Mouse (Mus musculus) liver, embryonic 12.5 days (tissue): Measurements from ENCODE around the gene Fcrl6. TPM values are rescaled to one million over a fixed set of nuclear protein-coding genes. Genes with fewer than 3 reads are reported as not detected.

Experiments used
- ATAC-seq: fragments of 200-750 bp; cut with Nextera tagmentation; 2 replicates; pipeline ENCODE4 v1.8.0; 2017; ENCODE audit warnings: moderate number of reproducible peaks, mild to moderate bottlenecking, moderate library complexity
- H3K27ac ChIP-seq: fragments of 300-500 bp; sonication (generic); 2 replicates; pipeline ENCODE4 v1.5.1; 2016; ENCODE audit warnings: mild to moderate bottlenecking
- H3K27me3 ChIP-seq: fragments of 300-500 bp; sonication (generic); replicated peaks from 2 replicates; pipeline ENCODE4 v1.6.1; 2016; ENCODE audit warnings: mild to moderate bottlenecking, moderate library complexity
- H3K36me3 ChIP-seq: fragments of 300-500 bp; sonication (generic); 2 replicates; pipeline ENCODE4 v1.6.1; 2016; ENCODE audit warnings: mild to moderate bottlenecking, moderate library complexity
- H3K4me1 ChIP-seq: fragments of 300-500 bp; sonication (generic); 2 replicates; pipeline ENCODE4 v1.6.1; 2016
- H3K4me2 ChIP-seq: fragments of 300-500 bp; sonication (generic); 2 replicates; pipeline ENCODE4 v1.6.1; 2016; ENCODE audit warnings: mild to moderate bottlenecking, moderate library complexity
- H3K4me3 ChIP-seq: fragments of 300-500 bp; sonication (generic); 2 replicates; pipeline ENCODE4 v1.5.1; 2016; ENCODE audit warnings: mild to moderate bottlenecking, moderate library complexity
- H3K9ac ChIP-seq: fragments of 300-500 bp; sonication (generic); 2 replicates; pipeline ENCODE4 v1.6.1; 2016; ENCODE audit warnings: mild to moderate bottlenecking, moderate library complexity
- H3K9me3 ChIP-seq: fragments of 300-500 bp; sonication (generic); replicated peaks from 2 replicates; pipeline ENCODE4 v1.6.1; 2016; ENCODE audit warnings: mild to moderate bottlenecking, moderate library complexity
- WGBS: fragments of 180-500 bp; shearing (Covaris S2); methylation state at CpG from one replicate; pipeline ENCODE4 v1.1.7; 2016; ENCODE audit not compliant: insufficient replicate concordance; 5-methylcytosine and 5-hydroxymethylcytosine counted together
- polyA plus RNA-seq: library from polyadenylated mRNA; unstranded; fragments of >200 nt; fragmentation: Nextera tagmentation; extraction: Ambion mirVana; gene quantifications from 2 replicates; pipeline ENCODE4 v1.2.1, GENCODE M21; 2016

Fcrl6 gene
- polyA plus RNA-seq, 1 experiment from 2014 or later, result not detected

GRCm38 (mm10) chr1:172611304-172611703, 9.0 kb upstream of the Fcrl6 start:
- Histone ChIP-seq H3K4me3 (no peak overlapping the region), H3K9ac (no peak overlapping the region), H3K9me3 (no peaks in the 10 kb centered on the region), H3K4me1 (no peaks in the 10 kb centered on the region), H3K27me3 (peaks cover 13% of the 10 kb centered on the region), H3K27ac (no peak overlapping the region), H3K4me2 (no peak overlapping the region), H3K36me3 (no peaks in the 10 kb centered on the region)
- ATAC-seq, result no peak
- 62% methylated on average over 10 of the region's 10 CpGs for WGBS

DNA sequence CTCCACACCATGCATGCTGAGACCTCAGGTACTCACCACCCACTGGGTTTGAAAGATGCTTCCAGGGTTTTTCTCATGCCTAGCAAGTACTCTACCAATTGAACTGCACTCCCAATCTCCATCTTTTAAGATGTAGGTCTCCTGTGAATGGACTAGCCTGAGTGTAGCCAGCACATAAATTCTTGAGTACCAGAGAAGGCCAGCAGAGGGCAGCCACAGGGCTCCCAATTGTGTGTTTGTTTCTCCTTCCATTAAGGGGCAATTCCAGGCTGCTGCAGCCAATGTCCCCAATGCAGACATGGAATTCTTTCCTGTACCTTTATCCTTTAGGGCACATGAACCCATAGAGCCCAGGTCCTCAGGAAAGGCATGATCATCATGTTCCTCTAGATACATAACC, 7.9 kb downstream of the Fcrl6 start:
- Histone ChIP-seq H3K4me1 (no peaks in the 10 kb centered on the region), H3K4me3 (no peak overlapping the region), H3K27ac (no peak overlapping the region), H3K9ac (no peak overlapping the region), H3K27me3 (peaks cover 7% of the 10 kb centered on the region; the same call in 1 of the 2 replicates), H3K9me3 (no peaks in the 10 kb centered on the region), H3K36me3 (no peaks in the 10 kb centered on the region), H3K4me2 (no peak overlapping the region)
- ATAC-seq, result no peak

- H3K9me3 ChIP-seq, result no peaks in the 10 kb centered on the region
- no peak for ATAC-seq
- H3K36me3 ChIP-seq, result no peaks in the 10 kb centered on the region
Measured at GRCm38 (mm10) chr1:172593956-172594355, 8.4 kb downstream of the Fcrl6 start.

DNA sequence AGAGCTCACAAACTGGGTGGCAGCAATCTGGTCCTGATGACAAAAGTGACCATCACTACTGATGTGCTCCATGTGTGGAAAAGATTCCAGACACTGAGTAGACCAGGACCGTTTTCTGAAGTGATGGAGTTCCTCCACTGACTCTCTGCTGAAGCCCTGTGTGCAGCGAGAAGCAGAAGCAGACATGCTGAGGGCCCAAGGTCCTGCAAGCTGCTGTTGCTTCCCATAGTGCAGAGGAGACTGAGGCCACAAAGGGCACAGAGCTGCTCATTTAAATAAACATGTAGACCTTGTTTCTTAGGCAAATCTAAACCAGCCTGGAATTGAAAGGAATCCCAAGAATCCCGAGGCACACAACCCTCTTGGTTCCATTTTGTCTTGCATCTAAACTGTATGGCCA, 9.0 kb downstream of the Fcrl6 start:
- Histone ChIP-seq H3K9ac (no peak overlapping the region), H3K4me3 (no peak overlapping the region), H3K4me2 (no peak overlapping the region), H3K27ac (no peak overlapping the region), H3K9me3 (no peaks in the 10 kb centered on the region), H3K36me3 (no peaks in the 10 kb centered on the region), H3K4me1 (no peaks in the 10 kb centered on the region), H3K27me3 (peaks cover 7% of the 10 kb centered on the region; the same call in 1 of the 2 replicates)
- ATAC-seq, result no peak
- WGBS, result 39% methylated on average over 3 of the region's 3 CpGs

More at GRCm38 (mm10) chr1:172593956-172594355, 8.4 kb downstream of the Fcrl6 start:
- Histone ChIP-seq H3K4me1 (no peaks in the 10 kb centered on the region), H3K4me2 (no peak overlapping the region), H3K9ac (no peak overlapping the region), H3K4me3 (no peak overlapping the region), H3K27me3 (peaks cover 7% of the 10 kb centered on the region; the same call in 1 of the 2 replicates), H3K27ac (no peak overlapping the region)
- 32% methylated on average over 2 of the region's 2 CpGs for WGBS

- ATAC-seq, result no peak
- Histone ChIP-seq H3K9me3 (no peaks in the 10 kb centered on the region), H3K4me3 (no peak within 1 kb of the TSS), H3K9ac (no peak within 1 kb of the TSS), H3K36me3 (no peaks in the 10 kb centered on the region), H3K27me3 (peaks cover 29% of the 10 kb centered on the region), H3K4me1 (peaks cover 6% of the 10 kb centered on the region; the same call in 1 of the 2 replicates), H3K27ac (no peak within 1 kb of the TSS), H3K4me2 (no peak within 1 kb of the TSS)
- 50% methylated on average over 7 of the region's 7 CpGs for WGBS
Measured at GRCm38 (mm10) chr1:172590385-172590784, 12.0 kb downstream of the Fcrl6 start, which contains the start of gene Slamf8. Gene Slamf8, minus strand, starts transcription at chr1:172590568.

- no peak overlapping the region for H3K4me3 ChIP-seq
- peaks cover 6% of the 10 kb centered on the region; the same call in 1 of the 2 replicates for H3K4me1 ChIP-seq
- H3K27ac ChIP-seq, result no peak overlapping the region
- no peaks in the 10 kb centered on the region for H3K36me3 ChIP-seq
- no peaks in the 10 kb centered on the region for H3K9me3 ChIP-seq
- no peak overlapping the region for H3K9ac ChIP-seq
- ATAC-seq, result no peak
- no peak overlapping the region for H3K4me2 ChIP-seq
- peaks cover 40% of the 10 kb centered on the region for H3K27me3 ChIP-seq
- WGBS, result 30% methylated on average over 26 of the region's 26 CpGs
Measured at GRCm38 (mm10) chr1:172585612-172586567, 16.5 kb downstream of the Fcrl6 start.

GRCm38 (mm10) chr1:172585026-172585425, 17.3 kb downstream of the Fcrl6 start:
- no peak overlapping the region for H3K4me3 ChIP-seq
- peaks cover 6% of the 10 kb centered on the region; the same call in 1 of the 2 replicates for H3K4me1 ChIP-seq
- no peaks in the 10 kb centered on the region for H3K36me3 ChIP-seq
- H3K9ac ChIP-seq, result no peak overlapping the region
- no peak overlapping the region for H3K27ac ChIP-seq
- ATAC-seq, result no peak
- peaks cover 40% of the 10 kb centered on the region for H3K27me3 ChIP-seq
- no peaks in the 10 kb centered on the region for H3K9me3 ChIP-seq
- H3K4me2 ChIP-seq, result no peak overlapping the region
- WGBS, result 37% methylated on average over 4 of the region's 4 CpGs

GRCm38 (mm10) chr1:172584271-172584670, 18.1 kb downstream of the Fcrl6 start:
- Histone ChIP-seq H3K9ac (no peak overlapping the region), H3K4me2 (no peak overlapping the region), H3K4me3 (no peak overlapping the region), H3K36me3 (no peaks in the 10 kb centered on the region), H3K27me3 (peaks cover 40% of the 10 kb centered on the region), H3K4me1 (peaks cover 6% of the 10 kb centered on the region; the same call in 1 of the 2 replicates), H3K9me3 (no peaks in the 10 kb centered on the region), H3K27ac (no peak overlapping the region)
- no peak for ATAC-seq
- WGBS, result 66% methylated on average over 6 of the region's 6 CpGs

- H3K9me3 ChIP-seq, result no peaks in the 10 kb centered on the region
- H3K4me3 ChIP-seq, result no peak overlapping the region
- H3K4me1 ChIP-seq, result peaks cover 6% of the 10 kb centered on the region; the same call in 1 of the 2 replicates
- no peak overlapping the region for H3K27ac ChIP-seq
- no peaks in the 10 kb centered on the region for H3K36me3 ChIP-seq
- no peak overlapping the region for H3K4me2 ChIP-seq
- no peak for ATAC-seq
- peaks cover 35% of the 10 kb centered on the region for H3K27me3 ChIP-seq
- WGBS, result 62% methylated on average over 8 of the region's 8 CpGs
- H3K9ac ChIP-seq, result no peak overlapping the region
Measured at GRCm38 (mm10) chr1:172582436-172582835, 19.9 kb downstream of the Fcrl6 start.

GRCm38 (mm10) chr1:172580116-172580515, 22.2 kb downstream of the Fcrl6 start:
- WGBS, result 60% methylated on average over 6 of the region's 6 CpGs
- no peak for ATAC-seq
- no peaks in the 10 kb centered on the region for H3K9me3 ChIP-seq
- H3K36me3 ChIP-seq, result no peaks in the 10 kb centered on the region
- H3K27ac ChIP-seq, result no peak overlapping the region
- no peak overlapping the region for H3K9ac ChIP-seq
- H3K4me2 ChIP-seq, result no peak overlapping the region
- no peaks in the 10 kb centered on the region for H3K4me1 ChIP-seq
- peaks cover 15% of the 10 kb centered on the region for H3K27me3 ChIP-seq
- H3K4me3 ChIP-seq, result no peak overlapping the region

DNA sequence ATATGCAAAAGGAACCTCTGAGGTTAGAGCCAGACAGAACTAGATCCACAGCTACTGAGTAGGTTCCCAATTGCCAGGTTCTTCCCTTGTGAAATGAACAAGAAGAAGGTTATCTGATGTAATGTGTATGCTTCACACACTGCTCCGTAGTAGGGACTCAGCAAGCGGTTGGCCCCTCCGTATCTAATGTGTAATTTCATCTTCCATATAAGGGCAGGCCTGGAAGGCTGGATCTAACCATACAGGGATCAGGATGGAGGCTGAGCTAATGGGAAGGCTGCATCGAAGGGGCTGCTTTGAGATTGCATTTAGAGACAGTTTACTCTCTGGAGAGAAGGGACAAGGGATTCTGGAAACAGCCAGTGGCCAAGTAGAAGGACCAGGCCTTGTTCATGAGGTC, 34.6 kb downstream of the Fcrl6 start:
- Histone ChIP-seq H3K27me3 (peaks cover 62% of the 10 kb centered on the region), H3K4me2 (no peak overlapping the region), H3K9me3 (no peaks in the 10 kb centered on the region), H3K4me1 (0 out of 2 replicates have a peak, but pooled peaks cover 4% of the 10 kb centered on the region), H3K27ac (no peak overlapping the region), H3K4me3 (no peak overlapping the region), H3K36me3 (no peaks in the 10 kb centered on the region), H3K9ac (no peak overlapping the region)
- ATAC-seq, result no peak
- 58% methylated on average over 4 of the region's 4 CpGs for WGBS

DNA sequence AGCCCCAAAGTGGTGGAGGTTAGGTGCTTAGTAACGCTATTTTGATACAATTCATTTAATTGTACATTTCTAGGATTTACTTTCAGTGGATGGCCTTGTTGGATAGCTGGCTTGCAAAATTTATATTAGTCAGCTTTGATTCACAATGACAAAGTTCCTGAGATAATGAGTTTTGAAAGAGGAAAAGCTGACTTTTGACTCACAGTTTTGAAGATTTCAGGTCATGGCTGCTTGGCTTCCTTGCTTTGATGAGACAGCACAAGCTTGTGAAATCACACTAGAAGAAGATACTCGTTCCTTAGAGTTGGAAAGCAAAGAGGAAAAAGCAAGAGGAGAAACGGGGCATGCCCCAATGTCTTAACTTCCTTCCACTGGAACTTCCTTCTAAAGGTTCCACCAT, 36.2 kb downstream of the Fcrl6 start:
- ATAC-seq, result no peak
- H3K9ac ChIP-seq, result no peak overlapping the region
- no peak overlapping the region for H3K27ac ChIP-seq
- 31% methylated on average over 3 of the region's 3 CpGs for WGBS
- H3K4me1 ChIP-seq, result peaks cover 13% of the 10 kb centered on the region
- H3K4me2 ChIP-seq, result no peak overlapping the region
- no peaks in the 10 kb centered on the region for H3K9me3 ChIP-seq
- H3K27me3 ChIP-seq, result peaks cover 79% of the 10 kb centered on the region
- H3K4me3 ChIP-seq, result no peak overlapping the region
- H3K36me3 ChIP-seq, result no peaks in the 10 kb centered on the region
